Mouse (Mus musculus): ENCODE measurements around the gene Gnaq. TPM values are rescaled to one million over a fixed set of nuclear protein-coding genes. Genes with fewer than 3 reads are reported as not detected.

Gene Gnaq
- polyA plus RNA-seq, 1 experiment = 56.2 TPM

GRCm38 (mm10) chr19:16366465-16367063, 233.9 kb downstream of the Gnaq start:
- H3K4me1 ChIP-seq (ENCODE audit: control insufficient read depth, insufficient read depth, low read length) = peaks cover 6% of the 10 kb centered on the region
- no peaks in the 10 kb centered on the region for H3K27me3 ChIP-seq (ENCODE audit: control insufficient read depth, insufficient read depth, low read length)
- no peak overlapping the region for H3K4me3 ChIP-seq (replicated peaks; ENCODE audit: insufficient read depth, low read depth, low read length)
- no peak for DNase-seq
- TF ChIP-seq CTCF (IDR thresholded peaks at IDR 0.05; ENCODE audit: borderline replicate concordance, insufficient read depth, low read depth, low read length) (no peak), POLR2A (IDR thresholded peaks at IDR 0.05; ENCODE audit: borderline replicate concordance, insufficient read depth, low read length) (no peak)
- no peak overlapping the region for H3K27ac ChIP-seq (ENCODE audit: insufficient read depth, low read length)
- 50% methylated on average over 7 of the region's 7 CpGs for WGBS

DNA sequence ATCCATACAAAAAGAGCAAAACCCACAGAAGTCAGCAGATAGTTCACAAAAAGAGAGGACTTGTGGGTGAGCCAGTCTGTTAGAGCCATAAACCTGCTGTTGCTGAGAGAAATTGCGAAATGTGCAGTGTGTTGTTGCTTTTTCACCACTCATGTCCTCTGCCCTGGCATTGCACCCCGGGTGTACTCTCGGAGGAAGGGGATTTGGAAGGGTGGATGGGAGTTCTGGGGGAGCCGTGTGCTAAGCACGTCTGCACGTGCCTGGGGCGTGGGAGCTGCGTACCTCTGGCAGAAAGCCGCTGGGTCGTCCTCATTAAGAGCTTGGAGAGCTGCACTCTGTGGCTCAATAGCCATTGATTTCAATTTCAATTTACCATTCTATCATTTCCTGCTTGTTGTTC, 234.6 kb downstream of the Gnaq start:
- 83% methylated on average over 10 of the region's 10 CpGs for WGBS
- Histone ChIP-seq H3K27me3 (ENCODE audit: control insufficient read depth, insufficient read depth, low read length) (no peaks in the 10 kb centered on the region), H3K4me1 (ENCODE audit: control insufficient read depth, insufficient read depth, low read length) (peaks cover 12% of the 10 kb centered on the region), H3K27ac (ENCODE audit: insufficient read depth, low read length) (no peak overlapping the region), H3K4me3 (replicated peaks; ENCODE audit: insufficient read depth, low read depth, low read length) (no peak overlapping the region)
- no peak for TF ChIP-seq CTCF (IDR thresholded peaks at IDR 0.05; ENCODE audit: borderline replicate concordance, insufficient read depth, low read depth, low read length)
- TF ChIP-seq POLR2A (IDR thresholded peaks at IDR 0.05; ENCODE audit: borderline replicate concordance, insufficient read depth, low read length) = no peak
- no peak for DNase-seq

- no peak overlapping the region for H3K4me3 ChIP-seq (replicated peaks; ENCODE audit: insufficient read depth, low read depth, low read length)
- 81% methylated on average over 2 of the region's 2 CpGs for WGBS
- peaks cover 23% of the 10 kb centered on the region for H3K4me1 ChIP-seq (ENCODE audit: control insufficient read depth, insufficient read depth, low read length)
- no peak overlapping the region for H3K27ac ChIP-seq (ENCODE audit: insufficient read depth, low read length)
- no peak for TF ChIP-seq CTCF (IDR thresholded peaks at IDR 0.05; ENCODE audit: borderline replicate concordance, insufficient read depth, low read depth, low read length)
- no peak for TF ChIP-seq POLR2A (IDR thresholded peaks at IDR 0.05; ENCODE audit: borderline replicate concordance, insufficient read depth, low read length)
- no peaks in the 10 kb centered on the region for H3K27me3 ChIP-seq (ENCODE audit: control insufficient read depth, insufficient read depth, low read length)
- no peak for DNase-seq
Measured at GRCm38 (mm10) chr19:16371680-16372079, 239.0 kb downstream of the Gnaq start.

- no peak for DNase-seq
- no peaks in the 10 kb centered on the region for H3K27me3 ChIP-seq (ENCODE audit: control insufficient read depth, insufficient read depth, low read length)
- H3K4me3 ChIP-seq (replicated peaks; ENCODE audit: insufficient read depth, low read depth, low read length) = no peak overlapping the region
- H3K4me1 ChIP-seq (ENCODE audit: control insufficient read depth, insufficient read depth, low read length) = peaks cover 18% of the 10 kb centered on the region
- no peak for TF ChIP-seq POLR2A (IDR thresholded peaks at IDR 0.05; ENCODE audit: borderline replicate concordance, insufficient read depth, low read length)
- H3K27ac ChIP-seq (ENCODE audit: insufficient read depth, low read length) = no peak overlapping the region
- 59% methylated on average over 9 of the region's 9 CpGs for WGBS
Measured at GRCm38 (mm10) chr19:16372752-16373486, 240.3 kb downstream of the Gnaq start.

DNA sequence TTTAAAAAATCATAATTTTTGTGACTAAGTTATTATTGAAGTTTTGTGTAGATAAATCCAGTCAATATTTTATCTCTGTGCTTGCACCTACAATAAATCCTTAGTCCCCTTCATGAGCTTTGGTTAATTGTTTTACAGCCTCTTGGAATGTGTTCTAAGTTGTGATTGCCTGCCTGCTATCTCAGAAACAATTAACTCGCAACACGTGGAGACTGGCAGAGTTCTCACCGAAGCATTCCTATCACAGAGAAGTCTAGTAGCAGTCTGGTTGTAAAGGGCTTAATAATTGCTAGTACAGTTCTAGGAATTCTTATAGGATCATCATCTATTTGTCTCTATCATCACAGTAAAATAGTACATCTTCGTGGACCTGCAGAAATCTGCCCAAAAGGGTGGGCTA, 243.2 kb downstream of the Gnaq start:
- TF ChIP-seq POLR2A (IDR thresholded peaks at IDR 0.05; ENCODE audit: borderline replicate concordance, insufficient read depth, low read length) (no peak), CTCF (IDR thresholded peaks at IDR 0.05; ENCODE audit: borderline replicate concordance, insufficient read depth, low read depth, low read length) (no peak)
- H3K27ac ChIP-seq (ENCODE audit: insufficient read depth, low read length) = no peak overlapping the region
- DNase-seq = no peak
- WGBS = 71% methylated on average over 4 of the region's 4 CpGs
- no peaks in the 10 kb centered on the region for H3K27me3 ChIP-seq (ENCODE audit: control insufficient read depth, insufficient read depth, low read length)
- peaks cover 18% of the 10 kb centered on the region for H3K4me1 ChIP-seq (ENCODE audit: control insufficient read depth, insufficient read depth, low read length)
- no peak overlapping the region for H3K4me3 ChIP-seq (replicated peaks; ENCODE audit: insufficient read depth, low read depth, low read length)

GRCm38 (mm10) chr19:16378565-16378964, 245.9 kb downstream of the Gnaq start:
- H3K4me1 ChIP-seq (ENCODE audit: control insufficient read depth, insufficient read depth, low read length) = no peaks in the 10 kb centered on the region; the same call in 1 of the 2 replicates
- WGBS = 91% methylated on average over 7 of the region's 7 CpGs
- DNase-seq = no peak
- no peak overlapping the region for H3K27ac ChIP-seq (ENCODE audit: insufficient read depth, low read length)
- no peak overlapping the region for H3K4me3 ChIP-seq (replicated peaks; ENCODE audit: insufficient read depth, low read depth, low read length)
- H3K27me3 ChIP-seq (ENCODE audit: control insufficient read depth, insufficient read depth, low read length) = no peaks in the 10 kb centered on the region
- TF ChIP-seq CTCF (IDR thresholded peaks at IDR 0.05; ENCODE audit: borderline replicate concordance, insufficient read depth, low read depth, low read length) = no peak
- TF ChIP-seq POLR2A (IDR thresholded peaks at IDR 0.05; ENCODE audit: borderline replicate concordance, insufficient read depth, low read length) = no peak

GRCm38 (mm10) chr19:16379687-16380086, 247.1 kb downstream of the Gnaq start:
- TF ChIP-seq CTCF (IDR thresholded peaks at IDR 0.05; ENCODE audit: borderline replicate concordance, insufficient read depth, low read depth, low read length) = no peak
- TF ChIP-seq POLR2A (IDR thresholded peaks at IDR 0.05; ENCODE audit: borderline replicate concordance, insufficient read depth, low read length) = no peak

DNA sequence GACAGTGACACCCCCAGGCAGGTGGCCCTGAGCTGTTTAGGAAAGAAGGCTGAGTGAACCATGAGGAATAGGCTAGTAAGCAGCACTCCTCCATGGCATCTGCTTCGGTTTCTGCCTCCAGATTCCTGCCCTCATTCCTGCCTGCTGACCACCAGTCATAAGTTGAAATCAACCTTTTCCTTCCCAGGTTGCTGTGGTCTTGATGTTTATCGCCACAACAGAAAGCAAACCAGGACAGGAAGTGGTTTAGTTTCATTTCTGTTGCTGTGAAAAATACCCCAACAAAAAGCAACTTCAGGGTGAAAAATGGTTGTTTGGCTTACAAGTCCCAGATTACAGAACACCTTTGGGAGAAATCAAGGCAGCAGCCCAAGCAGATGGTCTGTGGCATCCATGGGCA, 249.8 kb downstream of the Gnaq start:
- no peak overlapping the region for H3K4me3 ChIP-seq (replicated peaks; ENCODE audit: insufficient read depth, low read depth, low read length)
- no peak for DNase-seq
- no peak overlapping the region for H3K27ac ChIP-seq (ENCODE audit: insufficient read depth, low read length)
- no peaks in the 10 kb centered on the region; the same call in 1 of the 2 replicates for H3K4me1 ChIP-seq (ENCODE audit: control insufficient read depth, insufficient read depth, low read length)
- 77% methylated on average over 2 of the region's 2 CpGs for WGBS
- no peaks in the 10 kb centered on the region for H3K27me3 ChIP-seq (ENCODE audit: control insufficient read depth, insufficient read depth, low read length)
- no peak for TF ChIP-seq CTCF (IDR thresholded peaks at IDR 0.05; ENCODE audit: borderline replicate concordance, insufficient read depth, low read depth, low read length)
- TF ChIP-seq POLR2A (IDR thresholded peaks at IDR 0.05; ENCODE audit: borderline replicate concordance, insufficient read depth, low read length) = no peak

More at GRCm38 (mm10) chr19:16379687-16380086, 247.1 kb downstream of the Gnaq start:
- 86% methylated on average over 8 of the region's 8 CpGs for WGBS
- no peaks in the 10 kb centered on the region for H3K27me3 ChIP-seq (ENCODE audit: control insufficient read depth, insufficient read depth, low read length)
- no peak overlapping the region for H3K27ac ChIP-seq (ENCODE audit: insufficient read depth, low read length)
- no peaks in the 10 kb centered on the region; the same call in 1 of the 2 replicates for H3K4me1 ChIP-seq (ENCODE audit: control insufficient read depth, insufficient read depth, low read length)
- no peak for DNase-seq
- no peak overlapping the region for H3K4me3 ChIP-seq (replicated peaks; ENCODE audit: insufficient read depth, low read depth, low read length)
